Mouse (Mus musculus): Measurements from ENCODE around the gene Scp2. TPM values are rescaled to one million over a fixed set of nuclear protein-coding genes. Genes with fewer than 3 reads are reported as not detected.

Scp2 gene
- polyA plus RNA-seq, 1 experiment from 2014 or later = 161 TPM

DNA sequence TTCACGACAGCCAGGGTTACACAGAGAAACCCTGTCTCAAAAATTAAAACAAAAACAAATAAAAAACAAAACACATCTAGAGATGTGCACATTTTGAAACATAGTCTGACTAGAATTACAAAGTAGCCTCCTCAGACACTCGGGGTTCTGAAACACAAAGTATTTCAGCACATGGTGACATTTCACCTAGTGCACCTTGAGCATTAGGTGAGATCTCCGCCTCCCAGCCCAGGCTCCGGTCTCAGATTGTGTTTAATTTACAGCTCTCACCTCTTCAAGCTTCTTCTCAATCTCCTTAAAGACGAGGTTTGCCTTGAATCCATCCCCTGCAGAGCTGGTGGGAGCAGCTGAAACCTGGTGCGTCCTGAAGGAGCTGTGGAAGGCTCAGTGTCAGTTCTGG lies 81.2 kb downstream of the Scp2 start:
- Histone ChIP-seq H3K4me3 (ENCODE audit: low read depth, low read length) (no peak overlapping the region), H3K36me3 (ENCODE audit: control insufficient read depth, insufficient read depth, low read length) (peaks cover 9% of the 10 kb centered on the region; the same call in 1 of the 2 replicates), H3K9ac (ENCODE audit: low read length) (no peak overlapping the region), H3K27me3 (ENCODE audit: control insufficient read depth, insufficient read depth, low read length) (no peaks in the 10 kb centered on the region), H3K27ac (replicated peaks; ENCODE audit: low read depth, low read length) (no peak overlapping the region), H3K9me3 (ENCODE audit: control insufficient read depth, low read length) (no peaks in the 10 kb centered on the region), H3K4me2 (ENCODE audit: low read depth, severe bottlenecking) (no peak overlapping the region), H3K4me1 (ENCODE audit: control insufficient read depth, insufficient read depth, low read length) (no peaks in the 10 kb centered on the region)
- WGBS = 74% methylated on average over 6 of the region's 6 CpGs
- DNase-seq (ENCODE audit: low spot score) (no peak), ATAC-seq (ENCODE audit: insufficient number of reproducible peaks, low FRiP score, low TSS enrichment, low read depth) (no peak)

DNA sequence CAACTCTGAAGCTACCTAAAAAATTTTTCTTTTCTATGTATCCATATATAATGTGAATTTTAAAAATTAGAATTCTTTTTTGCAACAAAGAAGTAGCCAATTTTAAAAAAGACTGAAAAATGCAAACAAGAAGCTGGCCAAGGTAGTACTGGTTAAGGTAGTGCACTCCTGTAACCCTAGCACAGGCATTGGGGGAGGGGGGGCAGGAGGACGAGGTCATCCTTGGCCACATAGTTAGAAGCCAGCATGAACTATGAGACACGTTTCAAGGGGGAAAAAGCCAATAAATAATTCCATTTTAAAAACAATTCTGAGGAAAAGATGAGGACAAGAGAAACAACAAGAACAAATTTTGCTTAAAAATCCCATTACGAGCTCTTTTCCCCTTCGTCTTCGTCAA lies 82.3 kb downstream of the Scp2 start:
- H3K27me3 ChIP-seq (ENCODE audit: control insufficient read depth, insufficient read depth, low read length) = no peaks in the 10 kb centered on the region
- no peak overlapping the region for H3K4me3 ChIP-seq (ENCODE audit: low read depth, low read length)
- H3K27ac ChIP-seq (replicated peaks; ENCODE audit: low read depth, low read length) = no peak overlapping the region
- no peak overlapping the region for H3K4me2 ChIP-seq (ENCODE audit: low read depth, severe bottlenecking)
- no peaks in the 10 kb centered on the region for H3K4me1 ChIP-seq (ENCODE audit: control insufficient read depth, insufficient read depth, low read length)
- H3K9ac ChIP-seq (ENCODE audit: low read length) = no peak overlapping the region
- DNase-seq (ENCODE audit: low spot score) = no peak
- peaks cover 9% of the 10 kb centered on the region; the same call in 1 of the 2 replicates for H3K36me3 ChIP-seq (ENCODE audit: control insufficient read depth, insufficient read depth, low read length)
- 95% methylated on average over 5 of the region's 5 CpGs for WGBS
- ATAC-seq (ENCODE audit: insufficient number of reproducible peaks, low FRiP score, low TSS enrichment, low read depth) = no peak
- no peaks in the 10 kb centered on the region for H3K9me3 ChIP-seq (ENCODE audit: control insufficient read depth, low read length)

GRCm38 (mm10) chr4:108060774-108061173 lies 84.0 kb downstream of the Scp2 start:
- Histone ChIP-seq H3K27ac (replicated peaks; ENCODE audit: low read depth, low read length) (no peak overlapping the region), H3K9me3 (ENCODE audit: control insufficient read depth, low read length) (no peaks in the 10 kb centered on the region), H3K9ac (ENCODE audit: low read length) (no peak overlapping the region), H3K4me3 (ENCODE audit: low read depth, low read length) (no peak overlapping the region), H3K4me1 (ENCODE audit: control insufficient read depth, insufficient read depth, low read length) (no peaks in the 10 kb centered on the region), H3K4me2 (ENCODE audit: low read depth, severe bottlenecking) (no peak overlapping the region), H3K36me3 (ENCODE audit: control insufficient read depth, insufficient read depth, low read length) (peaks cover 9% of the 10 kb centered on the region; the same call in 1 of the 2 replicates), H3K27me3 (ENCODE audit: control insufficient read depth, insufficient read depth, low read length) (no peaks in the 10 kb centered on the region)
- DNase-seq (ENCODE audit: low spot score) (no peak), ATAC-seq (ENCODE audit: insufficient number of reproducible peaks, low FRiP score, low TSS enrichment, low read depth) (no peak)
- 86% methylated on average over 4 of the region's 4 CpGs for WGBS

GRCm38 (mm10) chr4:108059601-108060379 lies 85.0 kb downstream of the Scp2 start:
- Histone ChIP-seq H3K9me3 (ENCODE audit: control insufficient read depth, low read length) (no peaks in the 10 kb centered on the region), H3K27me3 (ENCODE audit: control insufficient read depth, insufficient read depth, low read length) (no peaks in the 10 kb centered on the region), H3K9ac (ENCODE audit: low read length) (no peak overlapping the region), H3K4me1 (ENCODE audit: control insufficient read depth, insufficient read depth, low read length) (no peaks in the 10 kb centered on the region), H3K36me3 (ENCODE audit: control insufficient read depth, insufficient read depth, low read length) (peaks cover 12% of the 10 kb centered on the region; the same call in 1 of the 2 replicates), H3K4me2 (ENCODE audit: low read depth, severe bottlenecking) (no peak overlapping the region), H3K4me3 (ENCODE audit: low read depth, low read length) (no peak overlapping the region), H3K27ac (replicated peaks; ENCODE audit: low read depth, low read length) (no peak overlapping the region)
- ATAC-seq (ENCODE audit: insufficient number of reproducible peaks, low FRiP score, low TSS enrichment, low read depth) (no peak), DNase-seq (ENCODE audit: low spot score) (no peak)
- WGBS = 81% methylated on average over 19 of the region's 19 CpGs

DNA sequence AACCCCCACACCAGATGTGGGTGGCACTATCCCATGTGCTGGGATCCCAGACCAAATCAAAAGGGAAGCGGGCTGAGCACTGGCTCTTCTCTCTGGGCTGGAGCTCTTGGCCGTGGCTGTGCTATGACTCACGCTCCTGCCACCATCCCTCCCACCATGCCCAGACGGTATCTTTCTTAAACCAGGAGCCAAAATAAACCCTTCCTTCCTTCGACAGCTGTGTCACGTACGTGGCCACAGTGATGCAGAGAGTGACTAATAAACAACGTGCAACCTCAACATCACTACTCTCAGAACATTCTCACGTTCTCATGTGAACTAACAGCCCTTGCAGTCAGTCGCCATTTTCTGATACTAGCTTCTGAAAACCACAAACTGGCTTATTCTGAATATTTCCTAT lies 86.6 kb downstream of the Scp2 start:
- no peak overlapping the region for H3K9ac ChIP-seq (ENCODE audit: low read length)
- peaks cover 12% of the 10 kb centered on the region; the same call in 1 of the 2 replicates for H3K36me3 ChIP-seq (ENCODE audit: control insufficient read depth, insufficient read depth, low read length)
- H3K4me2 ChIP-seq (ENCODE audit: low read depth, severe bottlenecking) = no peak overlapping the region
- WGBS = 89% methylated on average over 10 of the region's 10 CpGs
- H3K4me1 ChIP-seq (ENCODE audit: control insufficient read depth, insufficient read depth, low read length) = no peaks in the 10 kb centered on the region
- no peak for DNase-seq (ENCODE audit: low spot score)
- H3K27me3 ChIP-seq (ENCODE audit: control insufficient read depth, insufficient read depth, low read length) = no peaks in the 10 kb centered on the region
- no peak overlapping the region for H3K27ac ChIP-seq (replicated peaks; ENCODE audit: low read depth, low read length)
- H3K9me3 ChIP-seq (ENCODE audit: control insufficient read depth, low read length) = no peaks in the 10 kb centered on the region
- no peak overlapping the region for H3K4me3 ChIP-seq (ENCODE audit: low read depth, low read length)
- ATAC-seq (ENCODE audit: insufficient number of reproducible peaks, low FRiP score, low TSS enrichment, low read depth) = no peak

- H3K4me3 ChIP-seq (ENCODE audit: low read depth, low read length) = no peak overlapping the region
- no peak overlapping the region for H3K4me2 ChIP-seq (ENCODE audit: low read depth, severe bottlenecking)
- no peak overlapping the region for H3K9ac ChIP-seq (ENCODE audit: low read length)
- no peak overlapping the region for H3K27ac ChIP-seq (replicated peaks; ENCODE audit: low read depth, low read length)
- DNase-seq (ENCODE audit: low spot score) (no peak), ATAC-seq (ENCODE audit: insufficient number of reproducible peaks, low FRiP score, low TSS enrichment, low read depth) (no peak)
- H3K4me1 ChIP-seq (ENCODE audit: control insufficient read depth, insufficient read depth, low read length) = no peaks in the 10 kb centered on the region
- no peaks in the 10 kb centered on the region for H3K27me3 ChIP-seq (ENCODE audit: control insufficient read depth, insufficient read depth, low read length)
- no peaks in the 10 kb centered on the region for H3K9me3 ChIP-seq (ENCODE audit: control insufficient read depth, low read length)
- H3K36me3 ChIP-seq (ENCODE audit: control insufficient read depth, insufficient read depth, low read length) = peaks cover 15% of the 10 kb centered on the region
- 90% methylated on average over 2 of the region's 2 CpGs for WGBS
These were observed 87.6 kb downstream of the Scp2 start for GRCm38 (mm10) chr4:108057247-108057646.

GRCm38 (mm10) chr4:108055873-108056272 lies 88.9 kb downstream of the Scp2 start:
- no peaks in the 10 kb centered on the region for H3K27me3 ChIP-seq (ENCODE audit: control insufficient read depth, insufficient read depth, low read length)
- no peak for DNase-seq (ENCODE audit: low spot score)
- no peak overlapping the region for H3K9ac ChIP-seq (ENCODE audit: low read length)
- H3K27ac ChIP-seq (replicated peaks; ENCODE audit: low read depth, low read length) = no peak overlapping the region
- no peaks in the 10 kb centered on the region for H3K4me1 ChIP-seq (ENCODE audit: control insufficient read depth, insufficient read depth, low read length)
- no peak overlapping the region for H3K4me2 ChIP-seq (ENCODE audit: low read depth, severe bottlenecking)
- 91% methylated on average over 10 of the region's 10 CpGs for WGBS
- no peaks in the 10 kb centered on the region for H3K9me3 ChIP-seq (ENCODE audit: control insufficient read depth, low read length)
- no peak for ATAC-seq (ENCODE audit: insufficient number of reproducible peaks, low FRiP score, low TSS enrichment, low read depth)
- H3K4me3 ChIP-seq (ENCODE audit: low read depth, low read length) = no peak overlapping the region
- H3K36me3 ChIP-seq (ENCODE audit: control insufficient read depth, insufficient read depth, low read length) = peaks cover 17% of the 10 kb centered on the region

DNA sequence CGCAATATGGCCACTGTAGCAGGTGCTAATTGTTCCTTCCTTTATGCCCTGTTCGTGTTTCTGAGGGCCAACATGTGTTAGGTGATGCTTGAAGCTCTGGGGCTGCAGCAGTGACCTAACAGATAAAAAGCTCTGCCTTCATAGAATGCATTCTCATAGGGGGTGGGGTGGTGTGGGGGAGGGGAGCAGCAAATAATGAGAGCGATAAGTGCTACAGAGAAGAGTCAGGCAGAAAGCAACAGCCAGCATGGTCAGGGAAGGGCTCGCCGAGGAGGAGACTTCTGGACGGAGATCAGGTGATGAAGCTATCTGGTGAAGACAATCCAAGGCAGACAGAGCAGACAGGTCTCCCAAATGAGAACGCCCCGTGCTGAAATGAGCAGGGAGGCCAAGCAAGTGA lies 92.1 kb downstream of the Scp2 start:
- WGBS = 91% methylated on average over 8 of the region's 8 CpGs
- no peak overlapping the region for H3K4me2 ChIP-seq (ENCODE audit: low read depth, severe bottlenecking)
- DNase-seq (ENCODE audit: low spot score) = no peak
- no peak overlapping the region for H3K4me3 ChIP-seq (ENCODE audit: low read depth, low read length)
- no peak for ATAC-seq (ENCODE audit: insufficient number of reproducible peaks, low FRiP score, low TSS enrichment, low read depth)
- no peaks in the 10 kb centered on the region for H3K9me3 ChIP-seq (ENCODE audit: control insufficient read depth, low read length)
- no peaks in the 10 kb centered on the region for H3K27me3 ChIP-seq (ENCODE audit: control insufficient read depth, insufficient read depth, low read length)
- no peak overlapping the region for H3K27ac ChIP-seq (replicated peaks; ENCODE audit: low read depth, low read length)
- H3K4me1 ChIP-seq (ENCODE audit: control insufficient read depth, insufficient read depth, low read length) = no peaks in the 10 kb centered on the region
- peaks cover 13% of the 10 kb centered on the region for H3K36me3 ChIP-seq (ENCODE audit: control insufficient read depth, insufficient read depth, low read length)
- H3K9ac ChIP-seq (ENCODE audit: low read length) = no peak overlapping the region
